Mouse (Mus musculus): ENCODE data around the gene Sept4. TPM values are rescaled to one million over a fixed set of nuclear protein-coding genes. Genes with fewer than 3 reads are reported as not detected.
A peak's percentile ranks its signal among the peaks of the same experiment; 100 is the strongest.

Sept4 gene
- polyA plus RNA-seq, 1 experiment from 2014 or later = 28.2 TPM

- Histone ChIP-seq H3K36me3 (replicated peaks) (peaks cover 7% of the 10 kb centered on the region; the same call in 1 of the 2 replicates), H3K4me2 (peak overlapping the region; percentile 78), H3K27ac (peak overlapping the region; percentile 90), H3K27me3 (replicated peaks) (no peaks in the 10 kb centered on the region), H3K9ac (peak overlapping the region; percentile 81), H3K9me3 (no peaks in the 10 kb centered on the region), H3K4me3 (peak overlapping the region; percentile 72), H3K4me1 (peaks cover 64% of the 10 kb centered on the region)
- WGBS = 35% methylated on average over 13 of the region's 13 CpGs
- ATAC-seq (replicated peaks) = no peak
These were observed 24.3 kb downstream of the Sept4 start for GRCm38 (mm10) chr11:87592713-87593598.

DNA sequence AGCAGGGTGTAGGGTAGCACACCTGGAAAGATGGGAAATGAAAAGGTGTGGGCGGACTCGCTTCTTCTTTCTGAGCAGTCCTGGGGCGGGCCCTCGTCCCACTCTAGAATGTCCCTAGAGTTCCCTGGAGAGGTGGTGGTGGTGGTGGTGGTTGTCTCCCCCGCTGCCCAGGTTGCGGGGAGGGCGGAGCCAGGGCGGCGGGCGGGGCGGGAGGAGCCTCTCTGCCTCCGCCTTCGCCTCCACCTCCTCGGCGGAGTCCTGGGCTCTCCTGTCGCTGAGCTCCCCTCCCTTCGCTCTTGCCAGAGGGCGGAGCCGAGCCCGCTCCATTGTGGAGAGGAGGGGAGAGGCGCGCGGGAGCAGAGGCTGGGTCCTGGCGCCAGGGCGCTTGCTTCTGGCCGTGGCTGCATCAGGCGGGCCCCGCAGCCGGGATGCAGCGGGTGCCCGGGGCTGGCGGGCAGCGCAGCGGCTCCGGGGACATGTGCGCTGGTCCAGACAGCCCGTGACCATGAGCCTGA is 26.7 kb downstream of the Sept4 start:
- H3K4me1 ChIP-seq = peaks cover 51% of the 10 kb centered on the region
- WGBS = under 1% methylated on average over 31 of the region's 37 CpGs

DNA sequence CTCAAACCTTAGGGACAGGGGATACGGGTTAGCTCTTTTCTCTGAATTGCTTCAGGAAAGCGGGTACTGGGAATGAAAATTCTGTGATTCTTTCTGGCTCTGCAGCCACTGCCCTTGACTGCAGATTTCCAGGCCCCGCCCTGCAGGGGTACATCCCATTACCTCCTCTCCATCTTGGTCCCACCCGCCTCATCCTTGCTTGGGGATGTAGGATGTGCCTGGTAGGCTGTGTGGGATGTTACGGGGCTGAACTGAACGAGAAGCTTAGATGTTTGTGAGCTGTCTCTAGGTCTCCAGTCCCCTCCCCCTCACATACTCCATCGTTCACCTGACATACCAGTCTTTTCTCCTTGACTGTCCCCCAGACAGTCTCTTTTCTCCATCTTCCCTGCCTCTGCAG is 27.3 kb downstream of the Sept4 start:
- H3K4me1 ChIP-seq = peaks cover 45% of the 10 kb centered on the region
- 3% methylated on average over 7 of the region's 7 CpGs for WGBS

More for the DNA sequence above, 26.7 kb downstream of the Sept4 start:
- no peaks in the 10 kb centered on the region for H3K27me3 ChIP-seq (replicated peaks)
- peaks cover 29% of the 10 kb centered on the region for H3K36me3 ChIP-seq (replicated peaks)
- H3K4me2 ChIP-seq = peak overlapping the region; percentile 70
- peak overlapping the region; percentile 72 for H3K4me3 ChIP-seq
- H3K9me3 ChIP-seq = no peaks in the 10 kb centered on the region
- peak overlapping the region; percentile 92 for H3K9ac ChIP-seq
- peak; percentile 43 for ATAC-seq (replicated peaks)
- H3K27ac ChIP-seq = peak overlapping the region; percentile 79

DNA sequence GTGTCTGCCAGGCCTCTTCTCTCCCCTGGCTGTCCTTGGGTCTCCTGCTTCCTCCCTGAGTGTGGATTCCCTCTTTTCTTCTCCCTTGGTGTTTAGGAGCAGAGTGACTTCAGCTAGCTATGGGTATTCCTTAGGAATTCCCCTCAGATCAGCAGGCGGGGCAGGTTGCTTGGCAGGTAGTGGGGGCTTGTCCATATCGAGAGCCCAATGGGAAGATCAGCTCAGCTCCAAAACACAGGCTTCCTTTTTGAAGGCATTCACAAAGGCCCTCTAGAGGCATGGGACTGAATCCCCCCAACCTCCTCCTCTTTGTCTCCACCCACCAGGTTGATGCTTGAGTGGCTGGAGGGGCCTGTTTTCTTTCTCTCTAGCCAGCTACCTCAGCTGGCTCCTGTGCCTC is 27.8 kb downstream of the Sept4 start:
- H3K4me3 ChIP-seq = peak overlapping the region; percentile 72
- H3K4me1 ChIP-seq = peaks cover 45% of the 10 kb centered on the region
- peak overlapping the region; percentile 70 for H3K4me2 ChIP-seq
- ATAC-seq (replicated peaks) = no peak
- H3K9me3 ChIP-seq = no peaks in the 10 kb centered on the region
- H3K36me3 ChIP-seq (replicated peaks) = peaks cover 38% of the 10 kb centered on the region
- no peaks in the 10 kb centered on the region for H3K27me3 ChIP-seq (replicated peaks)
- 24% methylated on average over 2 of the region's 2 CpGs for WGBS
- peak overlapping the region; percentile 79 for H3K27ac ChIP-seq
- peak overlapping the region; percentile 92 for H3K9ac ChIP-seq

More for the DNA sequence above, 27.3 kb downstream of the Sept4 start:
- H3K9ac ChIP-seq = peak overlapping the region; percentile 92
- no peaks in the 10 kb centered on the region for H3K27me3 ChIP-seq (replicated peaks)
- H3K4me2 ChIP-seq = peak overlapping the region; percentile 70
- peak overlapping the region; percentile 79 for H3K27ac ChIP-seq
- peak overlapping the region; percentile 72 for H3K4me3 ChIP-seq
- H3K9me3 ChIP-seq = no peaks in the 10 kb centered on the region
- peaks cover 35% of the 10 kb centered on the region for H3K36me3 ChIP-seq (replicated peaks)
- no peak for ATAC-seq (replicated peaks)

DNA sequence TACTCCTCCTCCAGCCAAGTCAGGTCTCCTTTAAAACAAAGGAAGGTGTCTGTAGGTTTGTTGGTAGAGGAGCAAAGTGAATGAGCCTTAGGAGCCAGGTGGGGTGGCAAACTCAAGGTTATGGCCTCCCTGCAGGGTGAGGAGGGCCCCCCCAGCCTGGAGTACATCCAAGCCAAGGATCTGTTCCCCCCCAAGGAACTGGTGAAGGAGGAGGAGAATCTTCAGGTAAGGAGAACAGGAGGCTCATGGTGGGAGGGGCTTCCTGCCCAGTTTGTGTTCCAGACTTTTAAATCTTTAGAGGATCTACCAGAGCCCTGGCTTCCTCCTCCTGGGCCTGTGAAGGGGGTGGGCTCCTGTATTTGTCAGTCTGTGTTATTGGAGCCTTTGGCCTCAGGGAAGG is 28.4 kb downstream of the Sept4 start:
- H3K4me1 ChIP-seq = peaks cover 45% of the 10 kb centered on the region
- peak overlapping the region; percentile 70 for H3K4me2 ChIP-seq
- ATAC-seq (replicated peaks) = no peak
- no peaks in the 10 kb centered on the region for H3K27me3 ChIP-seq (replicated peaks)
- peak overlapping the region; percentile 79; the same call in 1 of the 2 replicates for H3K27ac ChIP-seq
- peaks cover 44% of the 10 kb centered on the region for H3K36me3 ChIP-seq (replicated peaks)
- peak overlapping the region; percentile 92; the same call in 1 of the 2 replicates for H3K9ac ChIP-seq
- H3K9me3 ChIP-seq = no peaks in the 10 kb centered on the region
- peak overlapping the region; percentile 72 for H3K4me3 ChIP-seq

DNA sequence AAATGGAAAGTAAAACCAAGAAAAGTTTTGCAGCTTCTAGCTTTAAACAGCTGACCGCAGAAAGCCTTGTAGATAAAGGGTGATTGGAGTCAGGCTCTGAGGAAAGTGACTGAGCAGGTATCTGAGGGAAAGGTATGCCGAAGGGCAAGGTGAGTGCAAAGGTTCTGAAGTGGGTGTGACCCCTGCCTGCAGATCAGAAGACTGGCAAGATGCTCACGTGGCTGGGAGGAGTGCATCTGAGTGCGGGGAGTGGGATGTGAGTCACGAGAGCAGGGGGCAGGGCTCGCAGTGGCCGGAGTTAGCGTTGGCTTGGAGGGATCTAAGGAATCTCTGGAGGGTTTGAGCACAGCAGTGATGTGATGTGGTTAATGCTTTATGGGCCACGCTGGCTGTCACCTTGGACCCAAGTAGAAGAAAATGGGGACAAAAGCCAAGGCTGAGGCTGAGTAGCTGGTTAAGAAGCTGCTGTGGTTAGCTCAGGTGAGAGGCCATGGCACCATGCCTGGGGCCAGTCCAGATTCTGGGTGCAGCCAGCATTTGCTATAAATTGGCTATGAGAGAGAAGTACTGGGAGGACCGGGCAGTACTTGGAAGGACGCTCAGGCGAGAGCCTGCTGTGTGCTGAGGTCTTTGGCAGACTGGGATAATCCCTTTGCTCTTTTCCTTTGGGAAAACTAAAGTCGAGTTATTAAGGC is 30.8 kb downstream of the Sept4 start:
- H3K36me3 ChIP-seq (replicated peaks) = peaks cover 69% of the 10 kb centered on the region
- H3K27me3 ChIP-seq (replicated peaks) = no peaks in the 10 kb centered on the region
- no peaks in the 10 kb centered on the region for H3K9me3 ChIP-seq
- no peak overlapping the region for H3K27ac ChIP-seq
- no peak overlapping the region for H3K4me2 ChIP-seq
- no peak overlapping the region for H3K4me3 ChIP-seq
- H3K9ac ChIP-seq = no peak overlapping the region
- 87% methylated on average over 13 of the region's 13 CpGs for WGBS
- peaks cover 23% of the 10 kb centered on the region for H3K4me1 ChIP-seq
- ATAC-seq (replicated peaks) = no peak

DNA sequence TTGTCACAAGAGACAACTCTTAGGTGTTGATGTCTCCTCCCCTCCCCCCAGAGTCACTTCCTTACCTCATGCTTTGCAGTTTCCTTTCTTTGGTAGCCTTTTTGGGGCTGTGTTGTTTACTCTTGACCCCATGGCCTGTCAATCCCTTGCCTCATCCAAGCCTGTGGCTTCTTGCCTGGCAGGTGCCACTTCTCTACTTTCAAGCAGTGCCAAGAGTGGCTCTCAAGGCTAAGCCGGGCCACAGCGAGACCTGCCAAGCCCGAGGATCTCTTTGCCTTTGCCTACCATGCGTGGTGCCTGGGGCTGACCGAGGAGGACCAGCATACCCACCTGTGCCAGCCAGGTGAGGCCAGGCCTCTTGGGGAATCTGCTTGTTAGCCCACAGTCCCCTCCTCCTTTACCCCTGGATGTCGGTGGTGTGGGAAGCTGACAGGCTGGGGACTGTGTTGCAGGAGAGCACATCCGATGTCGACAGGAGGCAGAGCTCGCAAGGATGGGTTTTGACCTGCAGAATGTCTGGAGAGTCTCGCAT is 31.7 kb downstream of the Sept4 start:
- Histone ChIP-seq H3K4me3 (no peak overlapping the region), H3K27me3 (replicated peaks) (no peaks in the 10 kb centered on the region), H3K4me2 (no peak overlapping the region), H3K36me3 (replicated peaks) (peaks cover 77% of the 10 kb centered on the region), H3K9me3 (no peaks in the 10 kb centered on the region), H3K4me1 (peaks cover 16% of the 10 kb centered on the region), H3K27ac (no peak overlapping the region), H3K9ac (no peak overlapping the region)
- 96% methylated on average over 10 of the region's 10 CpGs for WGBS
- no peak for ATAC-seq (replicated peaks)

DNA sequence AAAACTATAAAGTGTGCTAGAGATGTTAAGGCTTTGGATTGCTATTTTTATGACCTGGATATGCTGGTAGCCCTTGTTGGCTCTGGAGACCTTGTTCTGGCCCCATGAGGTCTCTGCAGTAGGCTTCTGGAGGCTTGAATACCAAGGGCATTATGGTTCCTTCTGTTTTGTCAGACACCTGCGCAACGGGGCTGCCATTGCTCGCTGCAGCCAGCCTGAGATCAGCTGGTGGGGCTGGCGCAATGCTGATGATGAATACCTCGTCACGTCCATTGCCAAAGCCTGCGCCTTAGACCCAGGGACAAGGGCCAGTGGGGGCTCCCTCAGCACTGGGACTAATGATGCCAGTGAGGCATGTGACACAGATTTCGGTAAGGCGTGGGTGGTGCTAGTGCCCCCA is 33.5 kb downstream of the Sept4 start:
- no peaks in the 10 kb centered on the region for H3K27me3 ChIP-seq (replicated peaks)
- H3K4me1 ChIP-seq = peaks cover 6% of the 10 kb centered on the region
- WGBS = 95% methylated on average over 9 of the region's 9 CpGs
- H3K36me3 ChIP-seq (replicated peaks) = peaks cover 93% of the 10 kb centered on the region
- no peak overlapping the region for H3K4me3 ChIP-seq
- no peak for ATAC-seq (replicated peaks)
- H3K9ac ChIP-seq = no peak overlapping the region
- no peaks in the 10 kb centered on the region for H3K9me3 ChIP-seq
- H3K4me2 ChIP-seq = no peak overlapping the region
- no peak overlapping the region for H3K27ac ChIP-seq

- ATAC-seq (replicated peaks) = no peak
- peaks cover 93% of the 10 kb centered on the region for H3K36me3 ChIP-seq (replicated peaks)
- no peaks in the 10 kb centered on the region for H3K27me3 ChIP-seq (replicated peaks)
- no peak overlapping the region for H3K4me3 ChIP-seq
- 99% methylated on average over 2 of the region's 2 CpGs for WGBS
- no peak overlapping the region for H3K4me2 ChIP-seq
- H3K4me1 ChIP-seq = no peaks in the 10 kb centered on the region
- H3K9me3 ChIP-seq = no peaks in the 10 kb centered on the region
- no peak overlapping the region for H3K27ac ChIP-seq
- no peak overlapping the region for H3K9ac ChIP-seq
These were observed 34.9 kb downstream of the Sept4 start for GRCm38 (mm10) chr11:87603571-87603970.

DNA sequence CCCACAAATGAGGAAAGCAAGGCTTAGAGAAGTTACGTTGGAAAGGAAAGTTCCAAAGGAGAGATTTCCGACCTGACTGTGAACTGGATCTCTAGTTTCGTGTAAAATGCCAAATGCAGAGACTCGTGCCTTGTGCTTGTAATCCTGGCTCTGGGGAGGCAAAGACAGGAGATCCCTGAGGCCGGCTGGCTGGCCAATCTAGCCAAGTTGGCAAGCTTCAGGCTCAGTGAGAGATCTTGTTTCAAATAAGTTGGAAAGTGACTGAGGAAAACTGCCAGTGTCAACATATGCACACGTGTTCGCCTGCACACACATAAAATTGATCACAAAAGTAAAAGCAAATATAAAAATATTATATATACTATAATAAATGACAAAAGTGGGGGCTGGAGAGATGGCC is 40.6 kb downstream of the Sept4 start:
- Histone ChIP-seq H3K9me3 (no peaks in the 10 kb centered on the region), H3K4me1 (no peaks in the 10 kb centered on the region), H3K4me3 (no peak overlapping the region), H3K27me3 (replicated peaks) (no peaks in the 10 kb centered on the region), H3K27ac (no peak overlapping the region), H3K4me2 (no peak overlapping the region), H3K36me3 (replicated peaks) (peaks cover 90% of the 10 kb centered on the region), H3K9ac (no peak overlapping the region)
- no peak for ATAC-seq (replicated peaks)
- WGBS = 91% methylated on average over 7 of the region's 7 CpGs

DNA sequence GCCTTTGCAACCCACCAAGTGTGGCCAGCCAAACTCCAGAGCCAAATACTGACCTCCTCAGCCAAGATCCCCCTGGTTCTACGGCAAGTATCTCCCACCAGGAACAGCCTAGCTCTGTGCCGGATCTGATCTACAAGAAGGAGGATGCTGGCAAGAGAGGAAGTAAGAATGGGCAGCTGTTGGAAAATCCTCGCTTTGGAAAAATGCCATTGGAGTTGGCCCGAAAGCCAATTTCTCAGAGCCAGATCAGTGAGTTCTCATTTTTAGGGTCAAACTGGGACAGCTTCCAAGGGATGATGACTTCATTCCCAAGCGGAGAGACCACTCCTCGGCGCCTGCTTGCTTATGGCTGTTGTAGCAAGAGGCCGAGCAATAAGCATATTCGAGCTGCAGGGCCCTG is 42.8 kb downstream of the Sept4 start:
- H3K9me3 ChIP-seq = no peaks in the 10 kb centered on the region
- no peaks in the 10 kb centered on the region for H3K4me1 ChIP-seq
- H3K36me3 ChIP-seq (replicated peaks) = peaks cover 87% of the 10 kb centered on the region
- H3K4me3 ChIP-seq = no peak overlapping the region
- H3K27me3 ChIP-seq (replicated peaks) = no peaks in the 10 kb centered on the region
- 90% methylated on average over 9 of the region's 9 CpGs for WGBS
- no peak overlapping the region for H3K9ac ChIP-seq
- H3K27ac ChIP-seq = no peak overlapping the region
- ATAC-seq (replicated peaks) = no peak
- H3K4me2 ChIP-seq = no peak overlapping the region

DNA sequence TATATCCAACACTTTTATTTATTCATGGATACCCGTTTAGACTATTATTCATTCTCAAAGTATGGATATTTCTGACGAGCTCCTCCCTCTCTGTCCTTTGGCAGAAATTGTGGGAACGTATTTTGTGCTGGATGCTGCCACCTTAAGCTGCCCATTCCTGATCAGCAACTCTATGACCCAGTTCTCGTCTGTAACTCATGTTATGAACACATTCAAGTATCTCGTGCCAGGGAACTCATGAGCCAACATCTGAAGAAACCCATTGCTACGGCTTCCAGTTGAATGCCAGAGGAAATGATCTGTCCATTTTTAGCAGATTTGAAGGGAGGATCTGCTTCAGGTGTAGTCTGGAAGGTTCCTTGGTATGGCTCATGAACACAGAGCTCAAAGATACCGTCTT is 45.3 kb downstream of the Sept4 start:
- Histone ChIP-seq H3K4me3 (no peak overlapping the region), H3K4me1 (no peaks in the 10 kb centered on the region), H3K27ac (no peak overlapping the region), H3K27me3 (replicated peaks) (no peaks in the 10 kb centered on the region), H3K4me2 (no peak overlapping the region), H3K36me3 (replicated peaks) (peaks cover 83% of the 10 kb centered on the region), H3K9ac (no peak overlapping the region), H3K9me3 (no peaks in the 10 kb centered on the region)
- 92% methylated on average over 7 of the region's 7 CpGs for WGBS
- no peak for ATAC-seq (replicated peaks)

Data from midbrain, embryonic 15.5 days (tissue).